Mouse (Mus musculus): ENCODE measurements around the gene Cyp2w1. TPM values are rescaled to one million over a fixed set of nuclear protein-coding genes. Genes with fewer than 3 reads are reported as not detected.

Gene Cyp2w1
- polyA plus RNA-seq, 1 experiment from 2014 or later, result 18.1 TPM

GRCm38 (mm10) chr5:139377468-139378270 lies 25.3 kb downstream of the Cyp2w1 start, which contains the start of gene Gpr146:
Gene Gpr146 (plus strand): TSS chr5:139377697.
- 63% methylated on average over 18 of the region's 18 CpGs for WGBS
- Histone ChIP-seq H3K9me3 (ENCODE audit: control insufficient read depth) (no peaks in the 10 kb centered on the region), H3K36me3 (ENCODE audit: control insufficient read depth, insufficient read depth) (no peaks in the 10 kb centered on the region), H3K4me1 (replicated peaks; ENCODE audit: control insufficient read depth, insufficient read depth, low read length) (peaks cover 18% of the 10 kb centered on the region; the same call in 1 of the 2 replicates), H3K4me3 (ENCODE audit: low read depth, low read length) (no peak within 1 kb of the TSS), H3K27ac (ENCODE audit: low read depth, low read length) (no peak within 1 kb of the TSS), H3K27me3 (replicated peaks; ENCODE audit: control insufficient read depth, insufficient read depth, low read length) (no peaks in the 10 kb centered on the region), H3K9ac (ENCODE audit: low read depth, low read length) (no peak within 1 kb of the TSS), H3K4me2 (replicated peaks; ENCODE audit: low read depth) (no peak within 1 kb of the TSS)
- no peak for TF ChIP-seq CTCF (IDR thresholded peaks at IDR 0.05; ENCODE audit: low read depth)
- no peak for ATAC-seq

GRCm38 (mm10) chr5:139378271-139378556 lies 25.8 kb downstream of the Cyp2w1 start:
- no peaks in the 10 kb centered on the region for H3K36me3 ChIP-seq (ENCODE audit: control insufficient read depth, insufficient read depth)
- no peak for TF ChIP-seq CTCF (IDR thresholded peaks at IDR 0.05; ENCODE audit: low read depth)
- H3K9me3 ChIP-seq (ENCODE audit: control insufficient read depth), result no peaks in the 10 kb centered on the region
- H3K27me3 ChIP-seq (replicated peaks; ENCODE audit: control insufficient read depth, insufficient read depth, low read length), result no peaks in the 10 kb centered on the region
- H3K27ac ChIP-seq (ENCODE audit: low read depth, low read length), result no peak overlapping the region
- H3K4me1 ChIP-seq (replicated peaks; ENCODE audit: control insufficient read depth, insufficient read depth, low read length), result peaks cover 16% of the 10 kb centered on the region; the same call in 1 of the 2 replicates
- 83% methylated on average over 7 of the region's 7 CpGs for WGBS
- no peak overlapping the region for H3K4me3 ChIP-seq (ENCODE audit: low read depth, low read length)
- ATAC-seq, result no peak
- no peak overlapping the region for H3K9ac ChIP-seq (ENCODE audit: low read depth, low read length)
- no peak overlapping the region for H3K4me2 ChIP-seq (replicated peaks; ENCODE audit: low read depth)

GRCm38 (mm10) chr5:139378986-139379629 lies 26.7 kb downstream of the Cyp2w1 start:
- ATAC-seq, result no peak
- no peak for TF ChIP-seq CTCF (IDR thresholded peaks at IDR 0.05; ENCODE audit: low read depth)
- Histone ChIP-seq H3K4me1 (replicated peaks; ENCODE audit: control insufficient read depth, insufficient read depth, low read length) (peaks cover 16% of the 10 kb centered on the region; the same call in 1 of the 2 replicates), H3K36me3 (ENCODE audit: control insufficient read depth, insufficient read depth) (no peaks in the 10 kb centered on the region), H3K9me3 (ENCODE audit: control insufficient read depth) (no peaks in the 10 kb centered on the region), H3K27me3 (replicated peaks; ENCODE audit: control insufficient read depth, insufficient read depth, low read length) (no peaks in the 10 kb centered on the region), H3K9ac (ENCODE audit: low read depth, low read length) (no peak overlapping the region), H3K4me3 (ENCODE audit: low read depth, low read length) (no peak overlapping the region), H3K4me2 (replicated peaks; ENCODE audit: low read depth) (peak overlapping the region; percentile 32), H3K27ac (ENCODE audit: low read depth, low read length) (peak overlapping the region; percentile 64)
- WGBS, result 20% methylated on average over 21 of the region's 21 CpGs

GRCm38 (mm10) chr5:139379771-139380384 lies 27.5 kb downstream of the Cyp2w1 start:
- Histone ChIP-seq H3K27me3 (replicated peaks; ENCODE audit: control insufficient read depth, insufficient read depth, low read length) (no peaks in the 10 kb centered on the region), H3K4me1 (replicated peaks; ENCODE audit: control insufficient read depth, insufficient read depth, low read length) (peaks cover 16% of the 10 kb centered on the region; the same call in 1 of the 2 replicates), H3K36me3 (ENCODE audit: control insufficient read depth, insufficient read depth) (no peaks in the 10 kb centered on the region), H3K4me2 (replicated peaks; ENCODE audit: low read depth) (peak overlapping the region; percentile 98), H3K9me3 (ENCODE audit: control insufficient read depth) (no peaks in the 10 kb centered on the region), H3K4me3 (ENCODE audit: low read depth, low read length) (peak overlapping the region; percentile 71), H3K27ac (ENCODE audit: low read depth, low read length) (peak overlapping the region; percentile 46; the same call in 1 of the 2 replicates), H3K9ac (ENCODE audit: low read depth, low read length) (peak overlapping the region; percentile 62)
- 13% methylated on average over 8 of the region's 8 CpGs for whole genome bisulfite sequencing
- no peak for ATAC-seq
- no peak for TF ChIP-seq CTCF (IDR thresholded peaks at IDR 0.05; ENCODE audit: low read depth)

GRCm38 (mm10) chr5:139380385-139381248 lies 28.2 kb downstream of the Cyp2w1 start:
- Histone ChIP-seq H3K4me1 (replicated peaks; ENCODE audit: control insufficient read depth, insufficient read depth, low read length) (peaks cover 16% of the 10 kb centered on the region; the same call in 1 of the 2 replicates), H3K9ac (ENCODE audit: low read depth, low read length) (peak overlapping the region; percentile 62), H3K4me2 (replicated peaks; ENCODE audit: low read depth) (peak overlapping the region; percentile 98), H3K4me3 (ENCODE audit: low read depth, low read length) (peak overlapping the region; percentile 71), H3K9me3 (ENCODE audit: control insufficient read depth) (no peaks in the 10 kb centered on the region), H3K27me3 (replicated peaks; ENCODE audit: control insufficient read depth, insufficient read depth, low read length) (no peaks in the 10 kb centered on the region), H3K36me3 (ENCODE audit: control insufficient read depth, insufficient read depth) (no peaks in the 10 kb centered on the region), H3K27ac (ENCODE audit: low read depth, low read length) (peak overlapping the region; percentile 68)
- no peak for TF ChIP-seq CTCF (IDR thresholded peaks at IDR 0.05; ENCODE audit: low read depth)
- WGBS, result 1% methylated on average over 72 of the region's 73 CpGs
- ATAC-seq, result peak; percentile 72
